22 mouse cellular contexts compared by ENCODE assay signal in the genomic region with DNA sequence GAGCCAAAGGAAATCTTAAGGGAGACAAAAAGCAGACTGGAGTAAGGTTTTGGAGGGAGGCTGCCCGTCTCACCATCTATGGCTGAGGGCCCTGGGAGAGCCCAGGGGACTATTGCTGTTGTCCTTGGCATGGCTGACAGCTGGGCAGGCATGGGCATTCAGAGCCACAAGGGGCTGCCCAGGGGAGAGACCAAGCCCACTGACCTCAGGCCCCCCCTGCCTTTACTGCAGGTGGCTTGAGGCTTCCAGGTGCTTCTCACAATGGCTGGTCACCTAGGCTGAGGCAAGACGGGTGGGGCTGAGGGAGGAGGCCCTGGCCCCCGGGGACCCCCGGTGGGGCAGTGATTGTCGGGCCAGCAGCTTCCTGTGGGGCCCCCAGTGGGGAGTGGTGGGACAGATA. TPM values are rescaled to one million over a fixed set of nuclear protein-coding genes. Genes with fewer than 3 reads are reported as not detected.
A peak's percentile ranks its signal among the peaks of the same experiment; 100 is the strongest.
DNase-seq lines count a peak whose midpoint lies in the region; TF ChIP-seq lines count a peak whose summit lies in the region.
"Had no signal": no experiment of that assay in that cellular context is flagged by ENCODE, and none has a peak within 500 bp of the region (broad histone marks: within the 10 kb centered on the region; RNA-seq: fewer than 3 reads in every experiment).

No protein-coding gene starts in this region.

- intact Hi-C loops in heart, postnatal 14 days (cut with DNase I): loop anchor here (5.0 kb wide), 1 partner anchor 133 kb away; no protein-coding TSS in a partner anchor

- TF ChIP-seq CTCF in layer of hippocampus, adult 2 months (conservative IDR thresholded peaks at IDR 0.05): no peak

- peak overlapping the region; percentile 33; the same call in 1 of the 2 replicates for H3K27ac ChIP-seq in layer of hippocampus, adult 2 months
- H3K27ac ChIP-seq: embryonic facial prominence, embryonic 12.5 days; embryonic facial prominence, embryonic 15.5 days; gastrocnemius, adult 2 months; heart, adult 2 months; heart, embryonic 10.5 days; hindbrain, embryonic 12.5 days; intestine, embryonic 15.5 days had no signal

- H3K4me3 ChIP-seq in layer of hippocampus, adult 2 months: no peak overlapping the region
- H3K4me3 ChIP-seq: embryonic facial prominence, embryonic 12.5 days; embryonic facial prominence, embryonic 15.5 days; gastrocnemius, adult 2 months; heart, adult 2 months; heart, embryonic 10.5 days; hindbrain, embryonic 12.5 days; intestine, embryonic 15.5 days had no signal

- DNase-seq in heart, adult 11 months: peak; percentile 93
- DNase-seq in heart, postnatal 14 days: no peak
- DNase-seq in layer of hippocampus, adult 2 months (ENCODE audit: low spot score in 2 of 2): no peak
- DNase-seq in layer of hippocampus, postnatal 36 days: no peak
- DNase-seq in testis, postnatal 10 days (ENCODE audit: low spot score): peak; percentile 43
- DNase-seq in testis, postnatal 14 days (ENCODE audit: low spot score): no peak
- no peak for DNase-seq in right cerebral cortex, adult 18-20 months
- DNase-seq: adrenal gland, postnatal 10 days; adrenal gland, postnatal 36 days; cerebellum, adult 18-20 months; cerebellum, postnatal 14 days; forebrain, postnatal 0 days; gastrocnemius, adult 2 months; gastrocnemius, postnatal 14 days; heart, adult 2 months; heart, postnatal 4 days; kidney, adult 11 months had no signal

RNA-seq across cellular contexts. Expression of a gene that starts 3.3 kb away (rescaled TPM):
- total RNA-seq in heart, postnatal 14 days (2021): 10 to 100 TPM; 42.1 to 49.0 TPM
- total RNA-seq in layer of hippocampus, adult 2 months (2021): 10 to 100 TPM; 49.8 to 52.2 TPM
- total RNA-seq in layer of hippocampus, postnatal 36 days (2021): 10 to 100 TPM; 52.6 to 57.5 TPM

RNA-seq across cellular contexts. Expression of a gene that starts 7.1 kb away (rescaled TPM):
- 10 to 100 TPM; 13.0 to 13.3 TPM for total RNA-seq in heart, postnatal 14 days (2021)
- 10 to 100 TPM; 32.7 to 38.7 TPM for total RNA-seq in layer of hippocampus, adult 2 months (2021)
- 10 to 100 TPM; 34.1 to 36.2 TPM for total RNA-seq in layer of hippocampus, postnatal 36 days (2021)

RNA-seq across cellular contexts. Expression of a gene that starts 23.6 kb away (rescaled TPM):
- total RNA-seq in heart, postnatal 14 days (2021): 1 to 10 TPM; 7.8 to 9.9 TPM
- 10 to 100 TPM; 27.0 to 31.7 TPM for total RNA-seq in layer of hippocampus, adult 2 months (2021)
- total RNA-seq in layer of hippocampus, postnatal 36 days (2021): 10 to 100 TPM; 27.2 to 30.7 TPM

Comparison
In these comparisons a context has a peak if more than half of its experiments do, and no peak if none do; other contexts are left out.
1. DNase-seq: peak in heart, adult 11 months (single experiment) and testis, postnatal 10 days (single experiment); none in heart, postnatal 14 days (0 of 2), layer of hippocampus, adult 2 months (0 of 2), layer of hippocampus, postnatal 36 days (0 of 2), testis, postnatal 14 days (single experiment) and right cerebral cortex, adult 18-20 months (single experiment).